Mouse (Mus musculus): ENCODE results near the gene Zfp740.
"Not testable (repeated sequence)": the region's sequence is repeated elsewhere in the genome, so short reads cannot be mapped to it uniquely, and the experiment has no call there.

Zfp740 gene

GRCm38 (mm10) chr15:102192820-102193386 is 10.1 kb upstream of the Zfp740 start:
- DNase-seq = no peak

GRCm38 (mm10) chr15:102193652-102194051 is 9.4 kb upstream of the Zfp740 start:
- DNase-seq = no peak

- DNase-seq = no peak
These were observed 8.6 kb upstream of the Zfp740 start for GRCm38 (mm10) chr15:102194439-102194838.

GRCm38 (mm10) chr15:102195373-102195772 is 7.7 kb upstream of the Zfp740 start:
- DNase-seq = no peak

- DNase-seq = peak; percentile 38
These were observed 4.2 kb upstream of the Zfp740 start for GRCm38 (mm10) chr15:102198841-102199240.

- peak; percentile 80 for DNase-seq
These were observed 859 bp downstream of the Zfp740 start for GRCm38 (mm10) chr15:102203835-102204381.

GRCm38 (mm10) chr15:102204674-102205505 is 1.8 kb downstream of the Zfp740 start, which contains the start of gene Csad:
Gene Csad (minus strand): TSS chr15:102204724.
- no peak for DNase-seq

- DNase-seq = no peak
These were observed 2.7 kb downstream of the Zfp740 start for GRCm38 (mm10) chr15:102205779-102206178.

GRCm38 (mm10) chr15:102207351-102207750 is 4.3 kb downstream of the Zfp740 start:
- no peak for DNase-seq

- no peak for DNase-seq
These were observed 5.1 kb downstream of the Zfp740 start for GRCm38 (mm10) chr15:102208092-102208561.

GRCm38 (mm10) chr15:102209114-102209513 is 6.1 kb downstream of the Zfp740 start:
- no peak for DNase-seq

- no peak for DNase-seq
These were observed 7.8 kb downstream of the Zfp740 start for GRCm38 (mm10) chr15:102210816-102211215.

- DNase-seq = no peak
These were observed 8.8 kb downstream of the Zfp740 start for GRCm38 (mm10) chr15:102211895-102212294.

GRCm38 (mm10) chr15:102214132-102214531 is 11.1 kb downstream of the Zfp740 start:
- no peak for DNase-seq

- DNase-seq = no peak
These were observed 12.6 kb downstream of the Zfp740 start for GRCm38 (mm10) chr15:102215624-102216023.

- DNase-seq = no peak
These were observed 13.6 kb downstream of the Zfp740 start for GRCm38 (mm10) chr15:102216459-102217228.

GRCm38 (mm10) chr15:102217325-102217724 is 14.3 kb downstream of the Zfp740 start:
- DNase-seq = no peak

GRCm38 (mm10) chr15:102222386-102222785 is 19.3 kb downstream of the Zfp740 start:
- DNase-seq = no peak

- peak; percentile 83 for DNase-seq
These were observed 21.3 kb downstream of the Zfp740 start for GRCm38 (mm10) chr15:102224186-102224991.

- DNase-seq = peak; percentile 62
These were observed 22.1 kb downstream of the Zfp740 start for GRCm38 (mm10) chr15:102224992-102225617.

GRCm38 (mm10) chr15:102225619-102226018 is 22.6 kb downstream of the Zfp740 start:
- not testable (repeated sequence) for DNase-seq
